Mouse (Mus musculus): ENCODE measurements at regions not wholly inside any gene's neighbourhood (a gene's known extent, or its start where the extent isn't known, plus 50 kb on each side); places are given as distances from the start of the nearest gene placed in this dataset.

GRCm38 (mm10) chr10:25029387-25029915 lies 102.2 kb upstream of the Arg1 start:
- ChIA-PET CTCF (no interaction called here), POLR2A (no interaction called here)
- DNase-seq (ENCODE audit: low read depth, low spot score) (no peak), ATAC-seq (no peak)
- no peak for TF ChIP-seq CTCF (IDR thresholded peaks at IDR 0.05)
- in situ Hi-C loops (cut with MboI; ENCODE audit: low pct_unique_long_range_greater_than_20kb), result no loop called here
- H3K27me3 ChIP-seq, result no peaks in the 10 kb centered on the region

GRCm38 (mm10) chr10:25023601-25024157 lies 96.4 kb upstream of the Arg1 start:
- ChIA-PET CTCF (interaction anchor here (1.1 kb wide), 1 partner anchor 16 kb away, joined by 3 read pairs; no protein-coding TSS in a partner anchor), POLR2A (no interaction called here)
- no peak for DNase-seq (ENCODE audit: low read depth, low spot score)
- no peak for ATAC-seq
- H3K27me3 ChIP-seq, result no peaks in the 10 kb centered on the region
- in situ Hi-C loops (cut with MboI; ENCODE audit: low pct_unique_long_range_greater_than_20kb), result no loop called here
- no peak for TF ChIP-seq CTCF (IDR thresholded peaks at IDR 0.05)

GRCm38 (mm10) chr10:25023044-25023540 lies 95.8 kb upstream of the Arg1 start:
- ChIA-PET CTCF (interaction anchor here (1.1 kb wide), 1 partner anchor 16 kb away, joined by 3 read pairs; no protein-coding TSS in a partner anchor), POLR2A (no interaction called here)
- no peak for TF ChIP-seq CTCF (IDR thresholded peaks at IDR 0.05)
- DNase-seq (ENCODE audit: low read depth, low spot score) (no peak), ATAC-seq (no peak)
- in situ Hi-C loops (cut with MboI; ENCODE audit: low pct_unique_long_range_greater_than_20kb), result no loop called here
- no peaks in the 10 kb centered on the region for H3K27me3 ChIP-seq

GRCm38 (mm10) chr10:25018946-25019345 lies 91.7 kb upstream of the Arg1 start:
- ChIA-PET POLR2A (interaction anchor here (0.6 kb wide), 1 partner anchor 62 kb away, joined by 3 read pairs; no protein-coding TSS in a partner anchor), CTCF (no interaction called here)
- DNase-seq (ENCODE audit: low read depth, low spot score) (no peak), ATAC-seq (no peak)
- H3K27me3 ChIP-seq, result no peaks in the 10 kb centered on the region
- in situ Hi-C loops (cut with MboI; ENCODE audit: low pct_unique_long_range_greater_than_20kb), result no loop called here
- TF ChIP-seq CTCF (IDR thresholded peaks at IDR 0.05), result no peak

GRCm38 (mm10) chr10:25017843-25018242 lies 90.6 kb upstream of the Arg1 start:
- ATAC-seq (no peak), DNase-seq (ENCODE audit: low read depth, low spot score) (no peak)
- ChIA-PET CTCF (no interaction called here), POLR2A (no interaction called here)
- in situ Hi-C loops (cut with MboI; ENCODE audit: low pct_unique_long_range_greater_than_20kb), result no loop called here
- H3K27me3 ChIP-seq, result no peaks in the 10 kb centered on the region
- TF ChIP-seq CTCF (IDR thresholded peaks at IDR 0.05), result no peak

GRCm38 (mm10) chr10:25016110-25016509 lies 88.8 kb upstream of the Arg1 start:
- ATAC-seq (no peak), DNase-seq (ENCODE audit: low read depth, low spot score) (no peak)
- no peaks in the 10 kb centered on the region for H3K27me3 ChIP-seq
- ChIA-PET CTCF (no interaction called here), POLR2A (no interaction called here)
- in situ Hi-C loops (cut with MboI; ENCODE audit: low pct_unique_long_range_greater_than_20kb), result no loop called here
- TF ChIP-seq CTCF (IDR thresholded peaks at IDR 0.05), result no peak

GRCm38 (mm10) chr10:25012129-25012528 lies 84.8 kb upstream of the Arg1 start:
- no peaks in the 10 kb centered on the region for H3K27me3 ChIP-seq
- DNase-seq (ENCODE audit: low read depth, low spot score) (no peak), ATAC-seq (no peak)
- ChIA-PET POLR2A (no interaction called here), CTCF (no interaction called here)
- in situ Hi-C loops (cut with MboI; ENCODE audit: low pct_unique_long_range_greater_than_20kb), result no loop called here
- no peak for TF ChIP-seq CTCF (IDR thresholded peaks at IDR 0.05)

GRCm38 (mm10) chr10:25001299-25001698 lies 74.0 kb upstream of the Arg1 start:
- no peak for DNase-seq (ENCODE audit: low read depth, low spot score)
- CTCF ChIA-PET, result no interaction called here
- POLR2A ChIA-PET, result no interaction called here
- no peak for ATAC-seq
- TF ChIP-seq CTCF (IDR thresholded peaks at IDR 0.05), result no peak
- in situ Hi-C loops (cut with MboI; ENCODE audit: low pct_unique_long_range_greater_than_20kb), result no loop called here
- no peaks in the 10 kb centered on the region for H3K27me3 ChIP-seq

- CTCF ChIA-PET, result no interaction called here
- in situ Hi-C loops (cut with MboI; ENCODE audit: low pct_unique_long_range_greater_than_20kb), result no loop called here
- TF ChIP-seq CTCF (IDR thresholded peaks at IDR 0.05), result no peak
- ATAC-seq (no peak), DNase-seq (ENCODE audit: low read depth, low spot score) (no peak)
- no peaks in the 10 kb centered on the region for H3K27me3 ChIP-seq
- POLR2A ChIA-PET, result no interaction called here
These were observed 73.2 kb upstream of the Arg1 start for GRCm38 (mm10) chr10:25000231-25001222.

- POLR2A ChIA-PET, result no interaction called here
- no peaks in the 10 kb centered on the region for H3K27me3 ChIP-seq
- in situ Hi-C loops (cut with MboI; ENCODE audit: low pct_unique_long_range_greater_than_20kb), result no loop called here
- ATAC-seq (no peak), DNase-seq (ENCODE audit: low read depth, low spot score) (no peak)
- CTCF ChIA-PET, result no interaction called here
- no peak for TF ChIP-seq CTCF (IDR thresholded peaks at IDR 0.05)
These were observed 72.5 kb upstream of the Arg1 start for GRCm38 (mm10) chr10:24999807-25000206.

GRCm38 (mm10) chr10:24997661-24998060 lies 70.4 kb upstream of the Arg1 start:
- POLR2A ChIA-PET, result no interaction called here
- TF ChIP-seq CTCF (IDR thresholded peaks at IDR 0.05), result no peak
- no peaks in the 10 kb centered on the region for H3K27me3 ChIP-seq
- CTCF ChIA-PET, result no interaction called here
- DNase-seq (ENCODE audit: low read depth, low spot score) (no peak), ATAC-seq (no peak)
- in situ Hi-C loops (cut with MboI; ENCODE audit: low pct_unique_long_range_greater_than_20kb), result no loop called here

Measured in Patski (cell line).